Mouse (Mus musculus): ENCODE results near the gene Trim17.

Gene Trim17

GRCm38 (mm10) chr11:58968551-58968950 is 14.1 kb downstream of the Trim17 start:
- in situ Hi-C loops (cut with MboI) = no loop called here

- in situ Hi-C loops (cut with MboI) = no loop called here
Measured at GRCm38 (mm10) chr11:58969027-58969426, 14.5 kb downstream of the Trim17 start.

GRCm38 (mm10) chr11:58969659-58970058 is 15.2 kb downstream of the Trim17 start:
- in situ Hi-C loops (cut with MboI) = no loop called here

- in situ Hi-C loops (cut with MboI) = no loop called here
Measured at GRCm38 (mm10) chr11:58970831-58971530, 16.5 kb downstream of the Trim17 start.

DNA sequence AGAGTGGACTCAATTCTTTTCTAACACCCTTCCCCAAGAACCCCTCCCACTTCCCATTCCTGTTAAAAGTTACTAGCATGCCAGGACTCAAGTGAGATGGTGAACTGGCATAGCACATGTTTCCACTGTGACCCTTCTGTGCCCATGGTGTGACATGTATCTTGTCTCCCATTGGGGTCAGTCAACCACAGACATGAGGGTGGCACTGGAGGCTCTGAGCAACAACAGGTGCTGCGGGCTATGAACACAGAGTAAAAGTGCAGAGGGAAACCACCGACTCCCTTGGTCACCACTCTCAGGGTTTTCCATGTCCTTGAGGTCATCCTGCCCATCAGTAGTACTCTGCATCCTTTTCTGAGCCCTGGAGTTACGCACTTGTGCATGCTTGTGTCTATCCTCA is 17.3 kb downstream of the Trim17 start:
- in situ Hi-C loops (cut with MboI) = no loop called here

GRCm38 (mm10) chr11:58974414-58974813 is 19.9 kb downstream of the Trim17 start:
- in situ Hi-C loops (cut with MboI) = no loop called here

DNA sequence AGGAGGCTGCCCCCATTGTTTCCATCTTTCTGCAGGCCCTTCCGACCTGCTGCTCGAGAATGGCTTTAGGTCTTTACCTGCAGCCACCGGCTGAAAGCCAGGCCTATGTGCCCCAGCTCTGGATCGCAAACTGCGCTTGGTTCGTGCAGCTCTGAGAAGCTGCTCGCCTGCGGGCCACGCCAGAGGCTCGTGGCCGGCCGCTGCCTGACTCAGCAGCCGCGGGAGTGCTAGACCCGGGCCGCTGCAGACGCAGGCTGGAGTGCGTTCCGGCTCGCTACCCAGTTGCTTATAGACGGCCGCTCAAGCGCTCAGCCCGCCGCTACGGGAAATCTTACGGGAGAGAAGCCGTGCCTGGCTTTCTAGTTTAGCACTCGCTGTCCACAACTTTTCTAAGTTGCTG is 22.7 kb downstream of the Trim17 start:
- in situ Hi-C loops (cut with MboI) = no loop called here

DNA sequence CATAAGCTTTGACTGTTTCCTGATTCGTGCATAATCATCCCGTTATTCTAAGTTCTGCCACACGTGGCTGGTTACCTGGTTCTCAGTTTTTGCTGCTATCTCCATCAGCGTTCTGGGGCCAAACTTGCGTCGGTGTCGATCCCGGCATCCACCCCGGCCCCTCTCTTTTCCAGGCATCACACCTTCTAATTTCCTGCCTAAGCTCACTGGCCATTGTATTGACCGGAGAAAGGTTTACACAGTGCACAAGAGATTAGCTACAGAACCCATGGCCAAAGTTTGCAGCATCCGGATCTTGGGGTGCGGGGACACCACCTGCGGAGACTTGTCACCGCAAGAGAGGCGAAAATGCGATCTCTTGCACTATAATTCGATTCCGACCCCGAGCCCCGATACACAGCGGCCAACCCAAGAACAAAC is 23.1 kb downstream of the Trim17 start:
- in situ Hi-C loops (cut with MboI) = no loop called here

DNA sequence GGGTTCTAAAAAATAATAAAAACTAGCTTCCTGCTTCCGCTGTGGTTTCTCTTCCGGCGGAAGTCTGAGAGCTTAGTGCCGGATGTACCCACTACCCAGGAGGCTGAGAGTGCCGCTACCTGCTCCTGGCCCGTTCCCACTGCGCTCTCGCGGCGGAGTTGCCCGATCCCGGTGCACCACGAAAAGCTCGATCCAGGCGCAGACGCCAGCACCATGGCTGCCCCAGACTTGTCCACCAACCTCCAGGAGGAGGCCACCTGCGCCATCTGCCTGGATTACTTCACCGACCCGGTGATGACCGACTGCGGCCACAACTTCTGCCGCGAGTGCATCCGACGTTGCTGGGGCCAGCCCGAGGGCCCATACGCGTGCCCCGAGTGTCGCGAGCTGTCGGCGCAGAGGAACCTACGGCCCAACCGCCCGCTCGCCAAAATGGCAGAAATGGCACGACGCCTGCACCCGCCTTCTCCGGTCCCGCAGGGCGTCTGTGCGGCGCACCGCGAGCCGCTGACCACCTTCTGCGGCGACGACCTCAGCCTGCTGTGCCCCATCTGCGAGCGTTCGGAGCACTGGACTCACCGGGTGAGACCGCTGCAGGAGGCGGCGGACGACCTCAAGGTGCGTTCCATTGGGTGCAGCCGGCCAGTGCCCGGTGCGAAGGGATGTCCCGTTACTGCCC is 23.7 kb downstream of the Trim17 start, which contains the start of gene Trim11:
Gene Trim11, plus strand, starts transcription at position 67 of the 679 bp plus-strand sequence.
- in situ Hi-C loops (cut with MboI) = no loop called here

DNA sequence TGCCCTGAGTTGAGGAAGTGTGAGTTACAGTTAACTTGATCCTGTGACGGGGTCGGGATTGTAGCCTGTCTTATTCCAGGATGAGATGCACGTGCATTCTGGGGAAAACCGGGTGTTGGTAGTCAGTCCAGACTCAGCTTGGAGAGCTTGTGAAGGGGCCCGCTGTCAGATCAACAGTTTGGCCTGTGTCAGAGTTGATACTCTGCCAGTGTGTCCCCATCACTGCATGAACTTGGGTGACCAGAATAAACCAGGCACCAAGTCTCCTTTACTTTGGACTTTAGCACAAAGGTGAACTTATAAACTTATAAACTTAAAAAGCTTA is 24.2 kb downstream of the Trim17 start:
- in situ Hi-C loops (cut with MboI) = no loop called here

GRCm38 (mm10) chr11:58979183-58979582 is 24.7 kb downstream of the Trim17 start:
- in situ Hi-C loops (cut with MboI) = no loop called here

GRCm38 (mm10) chr11:58979661-58980060 is 25.2 kb downstream of the Trim17 start:
- in situ Hi-C loops (cut with MboI) = no loop called here

GRCm38 (mm10) chr11:58980381-58980990 is 26.0 kb downstream of the Trim17 start:
- in situ Hi-C loops (cut with MboI) = no loop called here

GRCm38 (mm10) chr11:58981541-58982447 is 27.3 kb downstream of the Trim17 start:
- in situ Hi-C loops (cut with MboI) = no loop called here

DNA sequence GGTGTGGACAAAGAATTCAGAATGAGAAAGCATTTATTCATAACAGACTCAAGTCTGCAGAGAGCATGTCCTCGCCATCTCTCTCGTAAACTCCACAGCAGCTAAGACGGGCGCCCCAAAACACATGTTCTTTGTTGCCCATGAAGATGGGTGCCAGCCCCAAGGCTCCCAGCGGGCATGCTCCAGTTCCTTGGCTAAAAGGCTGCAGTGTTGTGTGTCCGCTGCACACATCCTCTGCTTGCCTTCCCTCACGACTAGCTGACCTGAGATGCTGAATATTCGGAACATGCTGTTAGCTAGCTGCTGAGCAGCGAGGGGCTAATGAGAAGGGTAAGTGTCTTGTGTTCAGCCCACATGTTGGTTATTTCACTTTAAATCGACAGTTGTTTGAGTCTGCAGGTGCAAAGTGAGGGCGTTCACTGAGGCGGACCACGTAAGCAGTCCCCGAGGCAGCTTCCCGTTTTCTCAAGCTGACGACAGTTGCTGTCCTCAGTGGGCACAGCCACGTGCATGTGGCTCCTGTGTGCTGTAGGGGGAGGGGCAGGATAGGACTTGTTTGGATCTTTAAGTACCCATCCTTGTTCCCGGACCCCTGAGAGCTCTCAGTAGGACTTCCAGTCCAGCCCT is 28.1 kb downstream of the Trim17 start:
- in situ Hi-C loops (cut with MboI) = no loop called here

DNA sequence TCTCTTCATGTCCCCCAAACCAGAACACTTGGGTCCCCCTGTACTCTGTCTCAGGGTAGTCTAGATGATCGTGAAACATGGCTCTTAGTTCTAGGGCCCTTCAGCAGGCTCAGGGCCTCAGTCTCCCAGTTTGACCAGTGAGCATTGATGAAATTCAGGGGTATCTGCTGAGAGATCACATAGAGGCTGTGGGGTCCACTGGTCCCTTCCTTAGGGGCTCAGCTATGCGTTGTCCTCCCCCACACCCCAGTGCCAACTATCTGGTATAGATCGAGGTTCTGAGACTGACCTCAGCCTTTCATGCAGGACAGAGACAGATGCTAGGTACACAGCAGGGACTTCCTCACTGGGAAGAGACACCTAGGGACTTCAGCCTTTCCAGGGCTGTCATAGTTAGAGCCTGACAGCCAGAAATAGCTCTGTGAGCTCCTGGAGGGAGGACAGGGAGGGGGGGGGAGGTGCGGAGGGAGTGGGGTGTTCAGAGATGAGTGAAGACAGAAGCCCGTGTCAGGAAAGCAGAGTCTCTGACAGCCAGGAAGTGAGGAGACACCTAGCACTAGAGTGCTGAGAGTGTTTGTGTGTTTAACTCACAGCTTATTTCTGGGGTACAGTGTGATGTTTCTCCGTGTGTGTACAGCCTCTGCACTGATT is 29.3 kb downstream of the Trim17 start:
- in situ Hi-C loops (cut with MboI) = no loop called here

DNA sequence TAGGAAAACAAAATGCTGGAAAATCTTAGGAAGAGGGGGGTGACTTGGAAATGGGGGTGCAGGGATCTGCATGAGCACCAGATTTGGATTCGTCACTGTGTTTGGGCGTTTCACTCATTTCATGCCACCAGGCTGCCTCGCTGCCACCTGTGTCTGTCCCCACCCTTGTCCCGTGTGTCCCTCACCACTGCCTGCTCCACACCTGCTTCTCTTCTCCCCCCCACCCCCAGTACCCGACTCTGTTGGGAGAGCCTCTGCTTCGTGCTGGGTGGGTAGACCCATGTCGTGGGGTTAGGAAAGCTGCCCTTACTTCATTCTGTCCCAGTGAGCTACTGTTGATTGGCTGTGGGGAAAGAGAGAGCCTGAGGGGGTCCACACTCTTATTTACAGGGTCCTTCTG is 30.2 kb downstream of the Trim17 start:
- in situ Hi-C loops (cut with MboI) = no loop called here

GRCm38 (mm10) chr11:58985299-58985917 is 30.9 kb downstream of the Trim17 start:
- in situ Hi-C loops (cut with MboI) = no loop called here

DNA sequence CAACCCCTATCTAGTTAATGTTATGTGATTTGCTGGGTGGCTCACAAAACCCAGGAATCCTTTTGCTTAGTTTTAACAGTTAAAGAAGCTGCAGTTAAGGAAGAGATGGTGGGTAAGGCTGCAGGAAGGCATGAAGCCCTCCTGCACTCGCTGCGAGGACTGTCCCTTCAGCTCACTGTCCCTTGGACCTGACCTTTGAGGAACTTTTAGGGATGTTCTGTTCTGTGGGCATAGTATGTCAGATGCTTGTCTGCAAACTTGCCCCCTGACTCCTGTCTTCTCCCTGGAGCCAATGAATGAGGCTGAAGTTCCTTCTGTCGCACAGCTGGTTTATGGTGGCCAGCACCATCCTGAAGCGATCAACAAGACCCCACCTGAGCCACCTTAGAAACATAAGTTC is 34.7 kb downstream of the Trim17 start:
- in situ Hi-C loops (cut with MboI) = no loop called here

- in situ Hi-C loops (cut with MboI) = no loop called here
Measured at GRCm38 (mm10) chr11:58990141-58990540, 35.7 kb downstream of the Trim17 start.

- in situ Hi-C loops (cut with MboI) = no loop called here
Measured at GRCm38 (mm10) chr11:58990794-58991193, 36.3 kb downstream of the Trim17 start.
